Mouse (Mus musculus): ENCODE results near the gene Gpr152. TPM values are rescaled to one million over a fixed set of nuclear protein-coding genes. Genes with fewer than 3 reads are reported as not detected.

The Gpr152 gene
- polyA plus RNA-seq, 1 experiment from 2014 or later, result not detected

DNA sequence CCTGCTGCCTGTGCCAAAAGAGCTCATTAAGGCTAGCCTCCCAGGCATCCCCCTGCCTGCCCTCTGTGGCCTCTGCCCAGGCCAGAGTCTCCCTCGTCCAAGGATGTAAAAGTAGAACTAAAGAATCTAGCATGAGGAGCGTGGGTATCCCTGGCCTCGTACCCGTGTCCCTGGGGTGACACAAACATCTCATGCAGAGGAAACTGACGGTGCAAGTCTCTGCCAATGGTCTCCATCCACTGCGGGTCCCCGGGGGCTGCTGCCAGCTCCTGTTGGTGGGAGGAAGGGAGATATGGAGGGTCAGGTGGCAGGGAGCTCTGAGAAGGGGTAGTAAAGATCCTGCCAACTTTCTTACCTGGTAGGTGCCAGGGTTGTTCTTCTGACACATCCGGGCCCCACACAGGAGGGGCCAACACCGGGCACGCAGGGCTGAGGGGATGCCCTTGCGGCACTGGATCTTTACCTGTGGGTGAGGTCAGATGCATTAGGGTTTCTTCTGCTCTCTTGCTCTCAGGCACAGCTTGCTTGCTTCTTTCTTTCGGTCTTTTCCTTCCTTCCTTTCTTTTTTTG lies 49.5 kb downstream of the Gpr152 start:
- H3K4me1 ChIP-seq, result peaks cover 50% of the 10 kb centered on the region
- no peak overlapping the region for H3K9ac ChIP-seq
- no peak for ATAC-seq
- no peaks in the 10 kb centered on the region for H3K27me3 ChIP-seq (replicated peaks)
- H3K27ac ChIP-seq, result no peak overlapping the region
- H3K4me3 ChIP-seq, result no peak overlapping the region
- H3K9me3 ChIP-seq (replicated peaks), result no peaks in the 10 kb centered on the region
- 73% methylated on average over 12 of the region's 12 CpGs for WGBS (ENCODE audit: insufficient replicate concordance)
- H3K36me3 ChIP-seq, result peaks cover 12% of the 10 kb centered on the region
- no peak overlapping the region for H3K4me2 ChIP-seq

DNA sequence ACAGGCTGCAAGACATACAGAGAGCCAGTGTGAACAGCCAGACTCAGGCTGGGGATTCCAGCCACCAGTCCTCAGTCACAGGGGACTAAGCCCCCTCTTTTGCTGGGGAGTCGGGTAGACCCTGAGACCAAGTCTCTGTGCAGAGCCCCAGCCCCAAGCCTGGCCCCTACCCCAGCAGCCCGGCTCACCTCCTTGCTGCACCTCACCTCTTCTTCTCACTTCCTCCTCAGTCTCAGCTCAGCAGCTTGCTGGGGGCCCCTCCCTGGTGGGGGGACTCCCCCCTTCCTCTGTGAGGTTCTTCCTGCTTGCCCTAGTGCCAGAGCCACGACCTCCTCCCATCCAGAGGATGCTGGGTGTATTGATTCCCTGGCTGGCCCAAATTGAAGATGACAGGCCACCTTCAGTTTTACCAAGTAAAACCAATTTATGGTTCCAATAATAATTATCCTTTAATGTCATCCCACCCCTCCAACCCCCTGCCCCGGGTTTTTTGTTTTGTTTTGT lies 51.3 kb downstream of the Gpr152 start, which contains the start of gene Tbc1d10c:
TSS of gene Tbc1d10c (minus strand) at position 454 of the 504 bp plus-strand sequence.
- Histone ChIP-seq H3K4me2 (peak within 1 kb of the TSS; percentile 89), H3K4me1 (peaks cover 51% of the 10 kb centered on the region), H3K27ac (peak within 1 kb of the TSS; percentile 91), H3K9ac (peak within 1 kb of the TSS; percentile 97), H3K27me3 (replicated peaks) (no peaks in the 10 kb centered on the region), H3K36me3 (peaks cover 30% of the 10 kb centered on the region), H3K4me3 (peak within 1 kb of the TSS; percentile 93), H3K9me3 (replicated peaks) (no peaks in the 10 kb centered on the region)
- 23% methylated on average over 4 of the region's 4 CpGs for WGBS (ENCODE audit: insufficient replicate concordance)
- no peak for ATAC-seq

DNA sequence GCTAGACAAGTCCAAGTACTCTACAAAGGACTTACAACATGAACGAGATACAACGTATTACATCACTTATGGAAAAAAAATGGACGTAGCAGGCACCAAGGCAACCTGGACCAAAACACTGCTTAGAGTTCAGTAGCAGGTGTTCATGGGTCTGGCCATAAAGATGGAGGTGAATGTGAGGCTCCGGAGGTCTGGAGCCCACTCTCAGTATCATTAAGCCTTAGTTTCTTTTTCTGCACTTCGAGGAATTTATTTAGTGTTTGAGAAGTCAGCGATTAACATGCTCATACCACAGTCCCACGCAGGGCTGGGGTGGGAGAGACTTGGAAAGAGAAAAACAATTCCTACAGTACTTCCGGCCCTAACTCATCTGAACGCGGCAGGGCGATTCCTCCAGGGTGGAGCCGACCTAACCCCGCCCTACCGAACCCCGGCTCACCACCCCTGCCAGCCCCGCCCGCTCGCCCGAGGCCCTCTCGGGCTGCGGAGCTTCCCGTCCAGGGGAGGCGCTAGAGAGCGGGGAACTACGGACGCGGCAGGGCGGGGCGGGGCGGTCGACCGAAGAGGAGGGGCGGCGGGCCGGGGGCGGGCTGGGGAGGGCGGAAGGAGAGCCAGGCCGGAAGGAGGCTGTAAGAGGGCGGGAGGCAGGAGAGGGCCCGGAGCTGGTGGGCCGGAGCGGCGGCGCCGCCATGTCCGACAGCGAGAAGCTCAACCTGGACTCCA lies 52.1 kb downstream of the Gpr152 start, which contains the start of gene Ppp1ca:
TSS of gene Ppp1ca (plus strand) at position 538 of the 723 bp plus-strand sequence.
- Histone ChIP-seq H3K36me3 (peaks cover 38% of the 10 kb centered on the region), H3K27ac (peak within 1 kb of the TSS; percentile 91), H3K9ac (peak within 1 kb of the TSS; percentile 97), H3K4me2 (peak within 1 kb of the TSS; percentile 89), H3K9me3 (replicated peaks) (no peaks in the 10 kb centered on the region), H3K27me3 (replicated peaks) (no peaks in the 10 kb centered on the region), H3K4me1 (peaks cover 56% of the 10 kb centered on the region), H3K4me3 (peak within 1 kb of the TSS; percentile 93)
- peak; percentile 93 for ATAC-seq
- 6% methylated on average over 39 of the region's 47 CpGs for WGBS (ENCODE audit: insufficient replicate concordance)

DNA sequence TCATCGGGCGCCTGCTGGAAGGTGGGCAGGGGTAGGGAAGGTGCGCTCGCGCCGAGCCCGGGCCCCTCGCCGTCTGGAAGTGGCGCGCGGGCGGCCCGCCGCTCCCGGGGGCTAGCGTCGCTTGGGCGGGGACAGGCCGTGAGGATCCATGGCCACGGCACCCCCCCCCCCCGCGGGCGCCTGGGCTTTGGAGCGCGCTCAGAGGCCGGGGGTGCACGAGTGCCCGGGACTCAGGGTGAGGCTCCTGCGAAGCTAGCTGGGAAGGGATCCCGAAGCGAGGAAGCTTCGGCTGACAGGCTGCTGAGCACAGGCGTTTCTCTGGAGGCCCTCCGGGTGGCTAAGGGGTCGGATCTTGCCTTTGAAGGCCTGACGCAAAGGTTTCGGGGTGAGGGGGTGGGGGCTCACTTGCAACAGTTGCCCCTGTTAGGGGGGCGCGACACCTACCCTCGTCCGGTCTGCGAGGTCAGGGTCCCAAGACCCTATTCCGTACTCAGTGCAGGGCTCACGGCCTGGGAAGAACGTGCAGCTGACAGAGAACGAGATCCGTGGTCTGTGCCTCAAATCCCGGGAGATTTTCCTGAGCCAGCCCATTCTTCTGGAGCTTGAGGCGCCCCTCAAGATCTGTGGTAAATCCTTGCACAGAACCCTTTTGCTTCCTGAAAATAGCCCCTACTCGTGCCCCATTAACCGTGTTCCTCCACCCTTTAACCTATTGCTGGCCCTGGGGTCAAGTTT lies 52.8 kb downstream of the Gpr152 start:
- peak; percentile 58 for ATAC-seq
- H3K9ac ChIP-seq, result peak overlapping the region; percentile 97
- H3K36me3 ChIP-seq, result peaks cover 45% of the 10 kb centered on the region
- peak overlapping the region; percentile 93 for H3K4me3 ChIP-seq
- H3K27me3 ChIP-seq (replicated peaks), result no peaks in the 10 kb centered on the region
- peak overlapping the region; percentile 89 for H3K4me2 ChIP-seq
- H3K9me3 ChIP-seq (replicated peaks), result no peaks in the 10 kb centered on the region
- peak overlapping the region; percentile 91 for H3K27ac ChIP-seq
- H3K4me1 ChIP-seq, result peaks cover 64% of the 10 kb centered on the region
- under 1% methylated on average over 46 of the region's 52 CpGs for WGBS (ENCODE audit: insufficient replicate concordance)

DNA sequence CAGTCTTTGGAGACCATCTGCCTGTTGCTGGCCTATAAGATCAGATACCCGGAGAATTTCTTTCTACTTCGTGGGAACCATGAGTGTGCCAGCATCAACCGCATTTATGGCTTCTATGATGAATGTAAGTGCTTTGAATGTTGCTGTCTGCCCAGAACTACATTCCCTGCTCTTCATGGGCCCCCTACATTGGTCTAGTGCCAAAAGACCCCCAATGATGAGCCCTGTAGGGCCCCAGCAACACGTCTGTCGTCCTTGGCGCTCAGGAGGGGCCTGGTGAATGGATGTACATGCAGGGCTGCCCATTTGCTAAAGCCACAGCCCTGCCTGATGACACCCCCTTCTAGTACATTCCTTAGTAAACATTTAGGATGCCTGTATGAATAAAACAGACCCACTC lies 53.5 kb downstream of the Gpr152 start:
- H3K4me2 ChIP-seq, result peak overlapping the region; percentile 89
- peaks cover 52% of the 10 kb centered on the region for H3K36me3 ChIP-seq

DNA sequence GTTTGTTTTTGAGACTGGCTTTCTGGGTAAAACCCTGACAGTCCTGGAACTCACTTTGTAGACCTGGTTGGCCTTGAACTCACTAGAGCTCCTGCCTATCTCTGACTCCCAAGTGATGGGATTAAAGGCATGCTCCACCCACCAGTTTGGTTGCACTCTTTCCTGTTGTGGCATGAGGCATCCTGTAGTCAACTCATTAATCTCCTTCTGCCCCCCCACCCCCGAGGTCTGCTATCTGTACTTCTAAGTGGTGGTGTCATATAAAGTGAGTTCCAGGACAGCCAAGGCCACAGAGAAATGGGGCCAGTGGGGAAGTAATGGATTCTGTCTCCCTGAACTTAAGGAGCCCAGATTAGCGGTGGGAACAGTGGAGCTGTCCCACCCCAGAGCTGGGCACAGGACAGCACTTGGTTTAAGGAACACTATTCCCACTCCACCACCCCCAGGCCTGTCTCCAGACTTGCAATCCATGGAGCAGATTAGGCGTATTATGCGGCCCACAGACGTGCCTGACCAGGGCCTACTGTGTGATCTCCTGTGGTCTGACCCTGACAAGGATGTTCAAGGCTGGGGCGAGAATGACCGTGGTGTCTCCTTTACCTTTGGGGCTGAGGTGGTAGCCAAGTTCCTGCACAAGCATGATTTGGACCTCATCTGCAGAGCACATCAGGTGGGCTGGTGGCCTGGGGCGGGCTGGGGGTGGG lies 54.6 kb downstream of the Gpr152 start:
- H3K9me3 ChIP-seq (replicated peaks), result no peaks in the 10 kb centered on the region
- H3K4me1 ChIP-seq, result peaks cover 75% of the 10 kb centered on the region
- H3K4me3 ChIP-seq, result peak overlapping the region; percentile 93; the same call in 1 of the 2 replicates
- H3K27ac ChIP-seq, result peak overlapping the region; percentile 91
- H3K4me2 ChIP-seq, result peak overlapping the region; percentile 89
- peaks cover 63% of the 10 kb centered on the region for H3K36me3 ChIP-seq
- 0 out of 2 replicates have a peak overlapping the region, but pooled peaks have one; percentile 12 for H3K9ac ChIP-seq
- 76% methylated on average over 8 of the region's 8 CpGs for WGBS (ENCODE audit: insufficient replicate concordance)
- no peaks in the 10 kb centered on the region for H3K27me3 ChIP-seq (replicated peaks)
- no peak for ATAC-seq

More for the DNA sequence above, 53.5 kb downstream of the Gpr152 start:
- Histone ChIP-seq H3K9ac (peak overlapping the region; percentile 97), H3K27ac (peak overlapping the region; percentile 91), H3K4me3 (peak overlapping the region; percentile 93), H3K9me3 (replicated peaks) (no peaks in the 10 kb centered on the region), H3K27me3 (replicated peaks) (no peaks in the 10 kb centered on the region), H3K4me1 (peaks cover 68% of the 10 kb centered on the region)
- no peak for ATAC-seq
- 50% methylated on average over 6 of the region's 6 CpGs for WGBS (ENCODE audit: insufficient replicate concordance)

DNA sequence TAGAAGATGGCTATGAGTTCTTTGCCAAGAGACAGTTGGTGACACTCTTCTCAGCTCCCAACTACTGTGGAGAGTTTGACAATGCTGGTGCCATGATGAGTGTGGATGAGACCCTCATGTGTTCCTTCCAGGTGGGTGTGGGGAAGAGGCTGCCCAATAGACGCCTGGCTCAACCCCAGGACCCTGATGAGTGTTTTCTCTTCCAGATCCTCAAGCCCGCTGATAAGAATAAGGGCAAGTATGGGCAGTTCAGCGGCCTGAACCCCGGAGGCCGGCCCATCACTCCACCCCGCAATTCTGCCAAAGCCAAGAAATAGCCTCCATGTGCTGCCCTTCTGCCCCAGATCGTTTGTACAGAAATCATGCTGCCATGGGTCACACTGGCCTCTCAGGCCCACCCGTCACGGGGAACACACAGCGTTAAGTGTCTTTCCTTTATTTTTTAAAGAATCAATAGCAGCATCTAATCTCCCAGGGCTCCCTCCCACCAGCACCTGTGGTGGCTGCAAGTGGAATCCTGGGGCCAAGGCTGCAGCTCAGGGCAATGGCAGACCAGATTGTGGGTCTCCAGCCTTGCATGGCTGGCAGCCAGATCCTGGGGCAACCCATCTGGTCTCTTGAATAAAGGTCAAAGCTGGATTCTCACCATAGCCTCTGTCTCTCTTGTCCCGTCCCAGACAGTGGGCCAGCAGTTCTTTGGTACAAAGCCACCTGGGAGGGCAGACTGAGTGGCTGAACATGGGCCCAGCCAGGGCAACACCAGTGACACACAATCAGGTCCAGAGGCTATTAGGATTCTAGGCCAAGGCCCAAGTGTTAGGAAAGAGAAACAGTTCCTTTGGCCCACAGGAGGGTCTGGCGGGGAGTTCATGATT lies 55.4 kb downstream of the Gpr152 start:
- Histone ChIP-seq H3K27ac (peak overlapping the region; percentile 91; the same call in 1 of the 2 replicates), H3K36me3 (peaks cover 71% of the 10 kb centered on the region), H3K4me1 (peaks cover 84% of the 10 kb centered on the region), H3K9me3 (replicated peaks) (no peaks in the 10 kb centered on the region), H3K27me3 (replicated peaks) (no peaks in the 10 kb centered on the region), H3K4me2 (no peak overlapping the region), H3K9ac (no peak overlapping the region), H3K4me3 (no peak overlapping the region)
- 77% methylated on average over 12 of the region's 12 CpGs for WGBS (ENCODE audit: insufficient replicate concordance)
- ATAC-seq, result no peak

Other genes starting within 250 kb of the Gpr152 start
- gene Tcirg1, start 232.7 kb upstream of the Gpr152 start, polyA plus RNA-seq (2016; fragmentation: Nextera tagmentation; extraction: Ambion mirVana), result 24.7 and 26.1 TPM in 2 replicates
- 197 and 218 TPM in 2 replicates for gene Ndufs8, start 227.0 kb upstream of the Gpr152 start, polyA plus RNA-seq (2016; fragmentation: Nextera tagmentation; extraction: Ambion mirVana)
- gene Aldh3b1, start 210.0 kb upstream of the Gpr152 start, polyA plus RNA-seq (2016; fragmentation: Nextera tagmentation; extraction: Ambion mirVana), result 1.8 and 1.9 TPM in 2 replicates
- 14.3 and 15.3 TPM in 2 replicates for gene Unc93b1, start 204.6 kb upstream of the Gpr152 start, polyA plus RNA-seq (2016; fragmentation: Nextera tagmentation; extraction: Ambion mirVana)
- 0.04 TPM in 1 of 2 replicates, not detected in the other for gene Aldh3b3, start 181.1 kb upstream of the Gpr152 start, polyA plus RNA-seq (2016; fragmentation: Nextera tagmentation; extraction: Ambion mirVana)
- 0.14 and 0.22 TPM in 2 replicates for gene Aldh3b2, start 167.5 kb upstream of the Gpr152 start, polyA plus RNA-seq (2016; fragmentation: Nextera tagmentation; extraction: Ambion mirVana)
- gene Acy3, start 153.2 kb upstream of the Gpr152 start, polyA plus RNA-seq (2016; fragmentation: Nextera tagmentation; extraction: Ambion mirVana), result 9.1 and 10.0 TPM in 2 replicates
- 1.2 and 1.3 TPM in 2 replicates for gene Tbx10, start 147.0 kb upstream of the Gpr152 start, polyA plus RNA-seq (2016; fragmentation: Nextera tagmentation; extraction: Ambion mirVana)
- 18.6 and 21.0 TPM in 2 replicates for gene Nudt8, start 139.2 kb upstream of the Gpr152 start, polyA plus RNA-seq (2016; fragmentation: Nextera tagmentation; extraction: Ambion mirVana)
- gene Gm49405, start 139.2 kb upstream of the Gpr152 start, polyA plus RNA-seq (2016; fragmentation: Nextera tagmentation; extraction: Ambion mirVana), result 0.85 and 1.1 TPM in 2 replicates
- gene Doc2g, start 136.5 kb upstream of the Gpr152 start, polyA plus RNA-seq (2016; fragmentation: Nextera tagmentation; extraction: Ambion mirVana), result 1.3 and 1.5 TPM in 2 replicates
- 186 and 187 TPM in 2 replicates for gene Ndufv1, start 127.0 kb upstream of the Gpr152 start, polyA plus RNA-seq (2016; fragmentation: Nextera tagmentation; extraction: Ambion mirVana)
- 583 and 622 TPM in 2 replicates for gene Gstp1, start 101.8 kb upstream of the Gpr152 start, polyA plus RNA-seq (2016; fragmentation: Nextera tagmentation; extraction: Ambion mirVana)
- gene Gstp2, start 93.8 kb upstream of the Gpr152 start, polyA plus RNA-seq (2016; fragmentation: Nextera tagmentation; extraction: Ambion mirVana), result 6.2 and 7.3 TPM in 2 replicates
- 15.0 and 18.5 TPM in 2 replicates for gene Gstp3, start 80.2 kb upstream of the Gpr152 start, polyA plus RNA-seq (2016; fragmentation: Nextera tagmentation; extraction: Ambion mirVana)
- gene Cabp2, start 58.2 kb upstream of the Gpr152 start, polyA plus RNA-seq (2016; fragmentation: Nextera tagmentation; extraction: Ambion mirVana), result 0.37 and 0.53 TPM in 2 replicates
- 93.2 and 101 TPM in 2 replicates for gene Cdk2ap2, start 42.6 kb upstream of the Gpr152 start, polyA plus RNA-seq (2016; fragmentation: Nextera tagmentation; extraction: Ambion mirVana)
- 4.8 and 5.0 TPM in 2 replicates for gene Pitpnm1, start 39.8 kb upstream of the Gpr152 start, polyA plus RNA-seq (2016; fragmentation: Nextera tagmentation; extraction: Ambion mirVana)
- 42.0 and 43.6 TPM in 2 replicates for gene Aip, start 13.9 kb upstream of the Gpr152 start, polyA plus RNA-seq (2016; fragmentation: Nextera tagmentation; extraction: Ambion mirVana)
- gene Cabp4, start 4.2 kb downstream of the Gpr152 start, polyA plus RNA-seq (2016; fragmentation: Nextera tagmentation; extraction: Ambion mirVana), result 0.06 and 0.07 TPM in 2 replicates
- gene Coro1b, start 8.8 kb downstream of the Gpr152 start, polyA plus RNA-seq (2016; fragmentation: Nextera tagmentation; extraction: Ambion mirVana), result 86.5 and 86.9 TPM in 2 replicates
- 24.3 and 26.2 TPM in 2 replicates for gene Ptprcap, start 13.8 kb downstream of the Gpr152 start, polyA plus RNA-seq (2016; fragmentation: Nextera tagmentation; extraction: Ambion mirVana)
- 39.1 and 39.4 TPM in 2 replicates for gene Rps6kb2, start 23.6 kb downstream of the Gpr152 start, polyA plus RNA-seq (2016; fragmentation: Nextera tagmentation; extraction: Ambion mirVana)
- gene Carns1, start 35.7 kb downstream of the Gpr152 start, polyA plus RNA-seq (2016; fragmentation: Nextera tagmentation; extraction: Ambion mirVana), result 0.93 and 1.3 TPM in 2 replicates
- 4.3 and 4.9 TPM in 2 replicates for gene Tbc1d10c, start 51.5 kb downstream of the Gpr152 start, polyA plus RNA-seq (2016; fragmentation: Nextera tagmentation; extraction: Ambion mirVana)
- gene Ppp1ca, start 52.3 kb downstream of the Gpr152 start, polyA plus RNA-seq (2016; fragmentation: Nextera tagmentation; extraction: Ambion mirVana), result 572 and 577 TPM in 2 replicates
- 26.5 and 26.8 TPM in 2 replicates for gene Rad9a, start 61.9 kb downstream of the Gpr152 start, polyA plus RNA-seq (2016; fragmentation: Nextera tagmentation; extraction: Ambion mirVana)
- gene Clcf1, start 74.5 kb downstream of the Gpr152 start, polyA plus RNA-seq (2016; fragmentation: Nextera tagmentation; extraction: Ambion mirVana), result 0.73 and 1.3 TPM in 2 replicates
- not detected in 2 replicates for gene AC109138.7, start 74.6 kb downstream of the Gpr152 start, polyA plus RNA-seq (2016; fragmentation: Nextera tagmentation; extraction: Ambion mirVana)
- gene Pold4, start 92.1 kb downstream of the Gpr152 start, polyA plus RNA-seq (2016; fragmentation: Nextera tagmentation; extraction: Ambion mirVana), result 12.8 and 13.2 TPM in 2 replicates
- gene Ssh3, start 129.4 kb downstream of the Gpr152 start, polyA plus RNA-seq (2016; fragmentation: Nextera tagmentation; extraction: Ambion mirVana), result 2.2 and 2.6 TPM in 2 replicates
- gene Ankrd13d, start 143.3 kb downstream of the Gpr152 start, polyA plus RNA-seq (2016; fragmentation: Nextera tagmentation; extraction: Ambion mirVana), result 0.99 and 1.4 TPM in 2 replicates
- gene Grk2, start 166.4 kb downstream of the Gpr152 start, polyA plus RNA-seq (2016; fragmentation: Nextera tagmentation; extraction: Ambion mirVana), result 15.7 and 17.9 TPM in 2 replicates

Measured in liver, embryonic 12.5 days (tissue).